Mouse (Mus musculus): ENCODE data around the gene Bpifa2.
"Not testable (repeated sequence)": the region's sequence is repeated elsewhere in the genome, so short reads cannot be mapped to it uniquely, and the experiment has no call there.

Gene Bpifa2

GRCm38 (mm10) chr2:154007965-154008364 is at the start of gene Bpifa2:
Bpifa2 (plus strand) TSS chr2:154008265.
- DNase-seq (ENCODE audit: low spot score in 2 of 2): no peak

GRCm38 (mm10) chr2:153962821-153963331 is 45.2 kb upstream of the Bpifa2 start:
- no peak for DNase-seq (ENCODE audit: low spot score in 2 of 2)

- DNase-seq (ENCODE audit: low spot score in 2 of 2): no peak
Measured at GRCm38 (mm10) chr2:153963334-153963733, 44.7 kb upstream of the Bpifa2 start.

- no peak for DNase-seq (ENCODE audit: low spot score in 2 of 2)
Measured at GRCm38 (mm10) chr2:153970221-153970620, 37.8 kb upstream of the Bpifa2 start.

GRCm38 (mm10) chr2:153974582-153974981 is 33.5 kb upstream of the Bpifa2 start, which contains the start of gene Bpifa6:
Bpifa6 (plus strand) TSS chr2:153974945.
- DNase-seq (ENCODE audit: low spot score in 2 of 2): no peak

DNA sequence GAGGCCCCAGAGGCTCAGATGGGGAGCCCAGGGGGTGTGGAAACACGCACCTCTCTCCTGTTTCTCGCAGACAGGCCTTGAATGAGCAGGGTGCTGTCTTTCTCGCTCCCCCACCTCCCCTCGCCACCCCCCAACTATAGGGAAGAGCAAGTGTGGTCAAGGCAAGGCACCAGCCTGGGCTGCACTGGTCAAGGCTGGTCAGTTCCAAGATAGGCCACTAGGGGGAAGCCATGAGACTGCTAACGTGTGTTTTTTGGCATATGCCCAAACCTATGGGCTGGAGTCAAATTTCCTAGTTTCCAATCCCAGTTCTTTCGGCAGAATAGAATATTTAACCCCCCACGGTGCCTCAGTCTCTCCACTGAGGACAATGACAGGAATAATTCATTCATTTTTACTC is 12.3 kb upstream of the Bpifa2 start:
- peak; percentile 46 to 64 for DNase-seq (ENCODE audit: low spot score in 2 of 2)

DNA sequence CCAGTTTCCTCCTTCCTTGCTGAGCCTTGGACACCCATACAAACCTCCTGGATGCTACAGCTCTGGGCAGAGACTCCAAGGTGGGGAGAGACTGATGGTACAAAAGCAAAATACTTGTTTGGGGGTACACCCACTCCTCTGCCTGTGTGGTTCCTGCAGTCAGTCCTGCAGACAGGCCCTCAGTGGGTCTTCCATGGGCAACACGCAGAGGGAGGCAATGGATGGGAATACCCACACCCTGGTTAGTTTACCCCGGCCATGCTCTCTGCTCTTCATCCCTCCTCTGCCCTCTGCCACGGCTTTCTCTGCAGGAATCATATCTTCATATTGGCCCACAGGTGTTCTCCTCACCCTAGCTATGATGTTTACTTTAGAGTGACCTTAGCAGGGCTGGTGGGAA is 7.6 kb upstream of the Bpifa2 start:
- no peak for DNase-seq (ENCODE audit: low spot score in 2 of 2)

- no peak for DNase-seq (ENCODE audit: low spot score in 2 of 2)
Measured at GRCm38 (mm10) chr2:154001056-154001455, 7.0 kb upstream of the Bpifa2 start.

GRCm38 (mm10) chr2:154004456-154004855 is 3.6 kb upstream of the Bpifa2 start:
- DNase-seq (ENCODE audit: low spot score in 2 of 2): no peak

GRCm38 (mm10) chr2:154005094-154005493 is 3.0 kb upstream of the Bpifa2 start:
- peak in 1 of 2 experiments; percentile 22 for DNase-seq (ENCODE audit: low spot score in 2 of 2)

DNA sequence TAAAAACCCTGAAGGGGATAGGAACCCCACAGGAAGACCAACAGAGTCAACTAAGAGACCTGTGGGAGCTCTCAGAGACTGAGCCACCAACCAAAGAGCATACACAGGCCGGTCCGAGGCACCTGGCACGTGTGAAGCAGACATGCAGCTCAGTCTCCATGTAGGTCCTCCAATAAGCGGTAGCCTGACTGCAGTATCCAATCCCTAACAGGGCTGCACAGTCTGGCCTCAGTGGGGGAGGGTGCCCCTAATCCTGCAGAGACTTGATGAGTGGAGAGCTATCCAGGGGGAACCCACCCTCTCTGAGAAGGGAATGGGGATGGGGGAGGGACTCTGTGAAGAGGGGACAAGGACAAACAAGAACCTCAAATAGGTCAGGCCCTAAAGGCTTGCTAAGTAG is 2.3 kb upstream of the Bpifa2 start:
- DNase-seq (ENCODE audit: low spot score in 2 of 2): no peak

- no peak for DNase-seq (ENCODE audit: low spot score in 2 of 2)
Measured at GRCm38 (mm10) chr2:154006331-154006730, 1.7 kb upstream of the Bpifa2 start.

GRCm38 (mm10) chr2:154007381-154007780 is 684 bp upstream of the Bpifa2 start:
- no peak for DNase-seq (ENCODE audit: low spot score in 2 of 2)

- DNase-seq (ENCODE audit: low spot score in 2 of 2): no peak
Measured at GRCm38 (mm10) chr2:154017990-154018389, 9.9 kb downstream of the Bpifa2 start.

- DNase-seq (ENCODE audit: low spot score in 2 of 2): not testable (repeated sequence)
Measured at GRCm38 (mm10) chr2:154024676-154025075, 16.6 kb downstream of the Bpifa2 start.

DNA sequence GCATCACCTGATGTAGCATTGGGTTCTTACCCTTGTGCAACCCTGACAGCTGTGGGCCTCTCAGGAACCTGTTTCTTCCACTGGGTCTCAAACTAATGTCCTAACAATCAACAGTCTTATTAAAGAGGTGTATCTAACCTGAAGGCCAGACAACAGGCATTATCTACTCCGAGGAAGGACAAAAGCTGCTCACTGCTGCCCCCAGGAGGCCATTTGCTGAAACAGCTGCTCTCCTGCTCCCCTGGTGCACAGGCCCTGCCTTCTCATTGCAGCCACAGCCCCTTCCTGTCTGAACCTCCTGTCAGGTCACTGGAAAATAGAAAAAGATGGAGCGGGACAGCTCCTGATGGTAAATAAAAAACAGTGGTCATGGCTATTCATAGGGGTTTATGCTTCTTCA is 30.9 kb downstream of the Bpifa2 start:
- no peak for DNase-seq (ENCODE audit: low spot score in 2 of 2)

- no peak for DNase-seq (ENCODE audit: low spot score in 2 of 2)
Measured at GRCm38 (mm10) chr2:154044743-154045142, 36.7 kb downstream of the Bpifa2 start.

DNA sequence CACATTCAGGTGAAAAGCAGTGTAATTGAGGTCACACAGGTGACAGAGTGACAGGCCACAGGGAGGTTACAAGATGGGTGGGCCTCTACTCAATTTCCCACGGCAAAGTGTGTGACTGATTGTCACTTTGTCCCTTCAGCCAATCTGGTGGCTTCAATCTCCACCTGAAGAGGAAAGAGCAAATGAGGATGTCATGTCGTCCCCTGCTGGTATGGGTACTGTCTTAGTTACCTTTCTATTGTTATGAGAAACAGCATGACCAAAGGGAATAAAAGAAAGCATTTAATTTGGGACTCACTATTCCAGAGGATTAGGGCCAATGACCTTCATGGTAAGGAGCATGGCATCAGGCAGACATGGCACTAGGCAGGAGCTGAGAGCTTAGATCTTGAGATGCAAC is 50.6 kb downstream of the Bpifa2 start:
- DNase-seq (ENCODE audit: low spot score in 2 of 2): no peak

All from right cerebral cortex, postnatal 10 days (tissue).